Mouse (Mus musculus) stomach, postnatal 0 days (tissue): ENCODE results near the gene Shd. TPM values are rescaled to one million over a fixed set of nuclear protein-coding genes. Genes with fewer than 3 reads are reported as not detected.
A peak's percentile ranks its signal among the peaks of the same experiment; 100 is the strongest.

Source experiments
- ATAC-seq: fragments of 200-750 bp; cut with Nextera tagmentation; 2 replicates; pipeline ENCODE4 v1.8.0; 2017; ENCODE audit not compliant: low FRiP score, low TSS enrichment
- DNase-seq: peaks from one replicate; pipeline ENCODE4 v3.0.0-alpha.2; 2016; ENCODE audit warnings: low spot score
- H3K27ac ChIP-seq: fragments of 300-500 bp; sonication (generic); replicated peaks from 2 replicates; pipeline ENCODE4 v1.5.1; 2014; ENCODE audit warnings: mild to moderate bottlenecking, control low read depth
- H3K27me3 ChIP-seq: fragments of 300-500 bp; sonication (generic); 2 replicates; pipeline ENCODE4 v1.6.1; 2014; ENCODE audit warnings: low read length; ENCODE audit not compliant: control insufficient read depth, insufficient read depth
- H3K36me3 ChIP-seq: fragments of 300-500 bp; sonication (generic); 2 replicates; pipeline ENCODE4 v1.6.1; 2014; ENCODE audit warnings: low read length, mixed read lengths; ENCODE audit not compliant: control insufficient read depth, insufficient read depth
- H3K4me1 ChIP-seq: fragments of 300-500 bp; sonication (generic); replicated peaks from 2 replicates; pipeline ENCODE4 v1.6.1; 2014; ENCODE audit warnings: antibody characterized with exemption; ENCODE audit not compliant: control insufficient read depth, insufficient read depth
- H3K4me2 ChIP-seq: fragments of 300-500 bp; sonication (generic); replicated peaks from 2 replicates; pipeline ENCODE4 v1.6.1; 2014; ENCODE audit warnings: low read depth, mild to moderate bottlenecking, control low read depth, moderate library complexity
- H3K4me3 ChIP-seq: fragments of 300-500 bp; sonication (generic); 2 replicates; pipeline ENCODE4 v1.5.1; 2014; ENCODE audit warnings: low read depth, low read length, control low read depth
- H3K9ac ChIP-seq: fragments of 300-500 bp; sonication (generic); 2 replicates; pipeline ENCODE4 v1.6.1; 2014; ENCODE audit warnings: mild to moderate bottlenecking, low read length, control low read depth, mixed read lengths
- H3K9me3 ChIP-seq: fragments of 300-500 bp; sonication (generic); 2 replicates; pipeline ENCODE4 v1.6.1; 2016; ENCODE audit warnings: low read length; ENCODE audit not compliant: control insufficient read depth
- CTCF ChIP-seq: IDR thresholded peaks from 2 replicates; pipeline ENCODE4 v1.5.1; 2016; ENCODE audit warnings: antibody characterized with exemption, low read depth, mild to moderate bottlenecking, moderate library complexity
- EP300 ChIP-seq: optimal IDR thresholded peaks from 2 replicates; pipeline ENCODE3; 2016; ENCODE audit warnings: antibody characterized with exemption
- whole genome bisulfite sequencing: fragments of 180-500 bp; shearing (Covaris S2); extraction: QIAGEN DNeasy Blood & Tissue Kit; methylation state at CpG from one replicate; pipeline ENCODE4 v1.1.7; 2014; 5-methylcytosine and 5-hydroxymethylcytosine counted together
- polyA plus RNA-seq: library from polyadenylated mRNA; unstranded; fragments of >200 nt; fragmentation: Nextera tagmentation; extraction: Ambion mirVana; gene quantifications from 2 replicates; pipeline ENCODE4 v1.2.1, GENCODE M21; 2015

Shd gene
- polyA plus RNA-seq, 1 experiment from 2014 or later: 3.4 TPM

GRCm38 (mm10) chr17:56006956-56007355 is 36.7 kb downstream of the Shd start:
- Histone ChIP-seq H3K36me3 (no peaks in the 10 kb centered on the region; the same call in 1 of the 2 replicates), H3K27me3 (0 out of 2 replicates have a peak, but pooled peaks cover 2% of the 10 kb centered on the region), H3K4me3 (no peak overlapping the region), H3K27ac (no peak overlapping the region; the same call in 1 of the 2 replicates), H3K9me3 (no peaks in the 10 kb centered on the region), H3K4me2 (no peak overlapping the region), H3K4me1 (peaks cover 4% of the 10 kb centered on the region; the same call in 1 of the 2 replicates), H3K9ac (no peak overlapping the region)
- no peak for DNase-seq
- no peak for ATAC-seq
- 58% methylated on average over 10 of the region's 10 CpGs for WGBS
- TF ChIP-seq CTCF (no peak), EP300 (no peak)

GRCm38 (mm10) chr17:56007444-56008355 is 37.4 kb downstream of the Shd start:
- H3K27ac ChIP-seq: peak overlapping the region; percentile 49
- no peaks in the 10 kb centered on the region; the same call in 1 of the 2 replicates for H3K36me3 ChIP-seq
- H3K9ac ChIP-seq: no peak overlapping the region
- TF ChIP-seq CTCF (peak; percentile 14; the same call in 1 of the 2 replicates), EP300 (no peak)
- 20% methylated on average over 13 of the region's 14 CpGs for WGBS
- H3K4me3 ChIP-seq: peak overlapping the region; percentile 80; the same call in 1 of the 2 replicates
- H3K4me2 ChIP-seq: peak overlapping the region; percentile 100
- H3K9me3 ChIP-seq: no peaks in the 10 kb centered on the region
- ATAC-seq (peak; percentile 1; the same call in 1 of the 2 replicates), DNase-seq (no peak)
- 0 out of 2 replicates have a peak, but pooled peaks cover 2% of the 10 kb centered on the region for H3K27me3 ChIP-seq
- H3K4me1 ChIP-seq: peaks cover 4% of the 10 kb centered on the region; the same call in 1 of the 2 replicates

GRCm38 (mm10) chr17:56008356-56009087 is 38.3 kb downstream of the Shd start:
- Histone ChIP-seq H3K4me3 (peak overlapping the region; percentile 80), H3K27me3 (0 out of 2 replicates have a peak, but pooled peaks cover 2% of the 10 kb centered on the region), H3K27ac (peak overlapping the region; percentile 89), H3K9me3 (no peaks in the 10 kb centered on the region), H3K4me1 (peaks cover 4% of the 10 kb centered on the region; the same call in 1 of the 2 replicates), H3K9ac (peak overlapping the region; percentile 74), H3K36me3 (peaks cover 4% of the 10 kb centered on the region; the same call in 1 of the 2 replicates), H3K4me2 (peak overlapping the region; percentile 100)
- TF ChIP-seq EP300: peak; percentile 21
- no peak for TF ChIP-seq CTCF
- ATAC-seq (peak; percentile 95), DNase-seq (peak; percentile 93)
- WGBS: under 1% methylated on average over 21 of the region's 21 CpGs

- Histone ChIP-seq H3K27ac (peak overlapping the region; percentile 89), H3K36me3 (peaks cover 4% of the 10 kb centered on the region; the same call in 1 of the 2 replicates), H3K9me3 (no peaks in the 10 kb centered on the region), H3K9ac (peak overlapping the region; percentile 74), H3K4me2 (peak overlapping the region; percentile 100), H3K4me3 (peak overlapping the region; percentile 80), H3K27me3 (0 out of 2 replicates have a peak, but pooled peaks cover 2% of the 10 kb centered on the region), H3K4me1 (peaks cover 4% of the 10 kb centered on the region; the same call in 1 of the 2 replicates)
- DNase-seq (peak; percentile 92), ATAC-seq (peak; percentile 89)
- WGBS: 1% methylated on average over 62 of the region's 62 CpGs
- TF ChIP-seq CTCF (peak; percentile 62), EP300 (no peak)
Observed at GRCm38 (mm10) chr17:56009088-56009961, 39.1 kb downstream of the Shd start.

GRCm38 (mm10) chr17:56009962-56010240 is 39.6 kb downstream of the Shd start:
- Histone ChIP-seq H3K4me2 (peak overlapping the region; percentile 100), H3K27me3 (0 out of 2 replicates have a peak, but pooled peaks cover 2% of the 10 kb centered on the region), H3K4me3 (peak overlapping the region; percentile 80), H3K4me1 (peaks cover 4% of the 10 kb centered on the region; the same call in 1 of the 2 replicates), H3K36me3 (peaks cover 5% of the 10 kb centered on the region), H3K27ac (no peak overlapping the region), H3K9me3 (no peaks in the 10 kb centered on the region), H3K9ac (peak overlapping the region; percentile 74)
- DNase-seq (no peak), ATAC-seq (no peak)
- WGBS: 34% methylated on average over 2 of the region's 2 CpGs
- TF ChIP-seq CTCF: no peak
- TF ChIP-seq EP300: no peak
